Mouse (Mus musculus) bone marrow macrophage, adult 2 months (primary cell): Measurements from ENCODE around the gene Ccdc85b.

Source experiments
- CTCF ChIP-seq: IDR thresholded peaks from 2 replicates; pipeline ENCODE4 v1.5.1; 2012; ENCODE audit warnings: low read depth, mild to moderate bottlenecking, low read length, moderate library complexity
- POLR2A ChIP-seq: IDR thresholded peaks from 2 replicates; pipeline ENCODE4 v1.6.1; 2012; ENCODE audit warnings: mild to moderate bottlenecking, low read depth, low read length, borderline replicate concordance

- no peak for TF ChIP-seq POLR2A
- TF ChIP-seq CTCF = no peak
These were observed 26.0 kb upstream of the Ccdc85b start for GRCm38 (mm10) chr19:5483386-5484359.
